Mouse (Mus musculus): ENCODE measurements around the gene Mast1. TPM values are rescaled to one million over a fixed set of nuclear protein-coding genes. Genes with fewer than 3 reads are reported as not detected.
A peak's percentile ranks its signal among the peaks of the same experiment; 100 is the strongest.
"Not testable (repeated sequence)": the region's sequence is repeated elsewhere in the genome, so short reads cannot be mapped to it uniquely, and the experiment has no call there.

Gene Mast1
- polyA plus RNA-seq, 1 experiment from 2014 or later: 79.8 TPM

- Histone ChIP-seq H3K9me3 (ENCODE audit: control insufficient read depth, low read length) (no peaks in the 10 kb centered on the region), H3K27me3 (ENCODE audit: control insufficient read depth, insufficient read depth, low read length) (peaks cover 10% of the 10 kb centered on the region), H3K9ac (replicated peaks; ENCODE audit: low read depth, low read length) (peak within 1 kb of the TSS; percentile 47; the same call in 1 of the 2 replicates), H3K4me1 (ENCODE audit: control insufficient read depth, insufficient read depth, low read length) (0 out of 2 replicates have a peak, but pooled peaks cover under 1% of the 10 kb centered on the region), H3K4me3 (ENCODE audit: low read depth, low read length) (peak within 1 kb of the TSS; percentile 33), H3K36me3 (ENCODE audit: control insufficient read depth, insufficient read depth, low read length) (peaks cover 31% of the 10 kb centered on the region), H3K4me2 (ENCODE audit: low read depth, low read length) (peak within 1 kb of the TSS; percentile 59), H3K27ac (ENCODE audit: low read depth, low read length) (no peak within 1 kb of the TSS)
- WGBS: 1% methylated on average over 45 of the region's 45 CpGs
- peak; percentile 68 for ATAC-seq (ENCODE audit: low read depth)
Observed at GRCm38 (mm10) chr8:84908421-84909161, 28.6 kb downstream of the Mast1 start, which contains the start of gene Dnase2a. TSS of gene Dnase2a (plus strand) at chr8:84908560.

- H3K9me3 ChIP-seq (ENCODE audit: control insufficient read depth, low read length); H3K4me1 ChIP-seq (ENCODE audit: control insufficient read depth, insufficient read depth, low read length); H3K9ac ChIP-seq (replicated peaks; ENCODE audit: low read depth, low read length); ATAC-seq (ENCODE audit: low read depth); H3K27ac ChIP-seq (ENCODE audit: low read depth, low read length): not testable (repeated sequence)
- Histone ChIP-seq H3K4me3 (ENCODE audit: low read depth, low read length) (peak overlapping the region; percentile 33), H3K36me3 (ENCODE audit: control insufficient read depth, insufficient read depth, low read length) (peaks cover 28% of the 10 kb centered on the region), H3K4me2 (ENCODE audit: low read depth, low read length) (peak overlapping the region; percentile 59), H3K27me3 (ENCODE audit: control insufficient read depth, insufficient read depth, low read length) (peaks cover 10% of the 10 kb centered on the region)
- 39% methylated on average over 7 of the region's 7 CpGs for WGBS
Observed at GRCm38 (mm10) chr8:84907979-84908378, 29.2 kb downstream of the Mast1 start.

- Histone ChIP-seq H3K27me3 (ENCODE audit: control insufficient read depth, insufficient read depth, low read length) (peaks cover 6% of the 10 kb centered on the region), H3K9ac (replicated peaks; ENCODE audit: low read depth, low read length) (no peak overlapping the region), H3K27ac (ENCODE audit: low read depth, low read length) (no peak overlapping the region), H3K36me3 (ENCODE audit: control insufficient read depth, insufficient read depth, low read length) (peaks cover 23% of the 10 kb centered on the region), H3K4me3 (ENCODE audit: low read depth, low read length) (no peak overlapping the region), H3K4me1 (ENCODE audit: control insufficient read depth, insufficient read depth, low read length) (peaks cover 6% of the 10 kb centered on the region; the same call in 1 of the 2 replicates), H3K9me3 (ENCODE audit: control insufficient read depth, low read length) (no peaks in the 10 kb centered on the region), H3K4me2 (ENCODE audit: low read depth, low read length) (no peak overlapping the region)
- WGBS: 81% methylated on average over 8 of the region's 8 CpGs
- ATAC-seq (ENCODE audit: low read depth): no peak
Observed at GRCm38 (mm10) chr8:84907493-84907892, 29.7 kb downstream of the Mast1 start.

GRCm38 (mm10) chr8:84907037-84907436, 30.1 kb downstream of the Mast1 start:
- no peak for ATAC-seq (ENCODE audit: low read depth)
- H3K4me1 ChIP-seq (ENCODE audit: control insufficient read depth, insufficient read depth, low read length): peaks cover 6% of the 10 kb centered on the region; the same call in 1 of the 2 replicates
- H3K27ac ChIP-seq (ENCODE audit: low read depth, low read length): no peak overlapping the region
- WGBS: 91% methylated on average over 9 of the region's 9 CpGs
- no peaks in the 10 kb centered on the region for H3K9me3 ChIP-seq (ENCODE audit: control insufficient read depth, low read length)
- H3K4me3 ChIP-seq (ENCODE audit: low read depth, low read length): no peak overlapping the region
- peaks cover 18% of the 10 kb centered on the region for H3K36me3 ChIP-seq (ENCODE audit: control insufficient read depth, insufficient read depth, low read length)
- no peak overlapping the region for H3K4me2 ChIP-seq (ENCODE audit: low read depth, low read length)
- 0 out of 2 replicates have a peak, but pooled peaks cover 4% of the 10 kb centered on the region for H3K27me3 ChIP-seq (ENCODE audit: control insufficient read depth, insufficient read depth, low read length)
- H3K9ac ChIP-seq (replicated peaks; ENCODE audit: low read depth, low read length): no peak overlapping the region

GRCm38 (mm10) chr8:84904351-84904750, 32.8 kb downstream of the Mast1 start:
- ATAC-seq (ENCODE audit: low read depth): no peak
- WGBS: 90% methylated on average over 7 of the region's 7 CpGs
- Histone ChIP-seq H3K9me3 (ENCODE audit: control insufficient read depth, low read length) (no peaks in the 10 kb centered on the region), H3K27ac (ENCODE audit: low read depth, low read length) (no peak overlapping the region), H3K9ac (replicated peaks; ENCODE audit: low read depth, low read length) (no peak overlapping the region), H3K36me3 (ENCODE audit: control insufficient read depth, insufficient read depth, low read length) (no peaks in the 10 kb centered on the region), H3K4me2 (ENCODE audit: low read depth, low read length) (no peak overlapping the region), H3K27me3 (ENCODE audit: control insufficient read depth, insufficient read depth, low read length) (no peaks in the 10 kb centered on the region), H3K4me3 (ENCODE audit: low read depth, low read length) (no peak overlapping the region), H3K4me1 (ENCODE audit: control insufficient read depth, insufficient read depth, low read length) (peaks cover 6% of the 10 kb centered on the region; the same call in 1 of the 2 replicates)

- ATAC-seq (ENCODE audit: low read depth): peak; percentile 77
- no peak overlapping the region for H3K27ac ChIP-seq (ENCODE audit: low read depth, low read length)
- no peaks in the 10 kb centered on the region for H3K27me3 ChIP-seq (ENCODE audit: control insufficient read depth, insufficient read depth, low read length)
- peak overlapping the region; percentile 51 for H3K9ac ChIP-seq (replicated peaks; ENCODE audit: low read depth, low read length)
- H3K4me1 ChIP-seq (ENCODE audit: control insufficient read depth, insufficient read depth, low read length): peaks cover 6% of the 10 kb centered on the region; the same call in 1 of the 2 replicates
- H3K4me3 ChIP-seq (ENCODE audit: low read depth, low read length): peak overlapping the region; percentile 38
- H3K4me2 ChIP-seq (ENCODE audit: low read depth, low read length): peak overlapping the region; percentile 86
- under 1% methylated on average over 66 of the region's 68 CpGs for WGBS
- H3K9me3 ChIP-seq (ENCODE audit: control insufficient read depth, low read length): no peaks in the 10 kb centered on the region
- no peaks in the 10 kb centered on the region for H3K36me3 ChIP-seq (ENCODE audit: control insufficient read depth, insufficient read depth, low read length)
Observed at GRCm38 (mm10) chr8:84902920-84903661, 34.1 kb downstream of the Mast1 start.

- ATAC-seq (ENCODE audit: low read depth): no peak
- H3K9me3 ChIP-seq (ENCODE audit: control insufficient read depth, low read length): no peaks in the 10 kb centered on the region
- H3K36me3 ChIP-seq (ENCODE audit: control insufficient read depth, insufficient read depth, low read length): no peaks in the 10 kb centered on the region
- WGBS: 2% methylated on average over 24 of the region's 24 CpGs
- H3K27me3 ChIP-seq (ENCODE audit: control insufficient read depth, insufficient read depth, low read length): no peaks in the 10 kb centered on the region
- peak overlapping the region; percentile 86 for H3K4me2 ChIP-seq (ENCODE audit: low read depth, low read length)
- no peak overlapping the region for H3K27ac ChIP-seq (ENCODE audit: low read depth, low read length)
- H3K4me3 ChIP-seq (ENCODE audit: low read depth, low read length): peak overlapping the region; percentile 38
- peak overlapping the region; percentile 51; the same call in 1 of the 2 replicates for H3K9ac ChIP-seq (replicated peaks; ENCODE audit: low read depth, low read length)
- peaks cover 6% of the 10 kb centered on the region; the same call in 1 of the 2 replicates for H3K4me1 ChIP-seq (ENCODE audit: control insufficient read depth, insufficient read depth, low read length)
Observed at GRCm38 (mm10) chr8:84902367-84902919, 34.7 kb downstream of the Mast1 start.

- ATAC-seq (ENCODE audit: low read depth): no peak
- WGBS: 76% methylated on average over 3 of the region's 3 CpGs
- H3K27me3 ChIP-seq (ENCODE audit: control insufficient read depth, insufficient read depth, low read length): no peaks in the 10 kb centered on the region
Observed at GRCm38 (mm10) chr8:84901752-84902151, 35.4 kb downstream of the Mast1 start, which contains the start of gene Klf1. TSS of gene Klf1 (plus strand) at chr8:84901928.

More at GRCm38 (mm10) chr8:84901752-84902151, 35.4 kb downstream of the Mast1 start, which contains the start of gene Klf1:
- Histone ChIP-seq H3K9ac (replicated peaks; ENCODE audit: low read depth, low read length) (peak within 1 kb of the TSS; percentile 51; the same call in 1 of the 2 replicates), H3K4me1 (ENCODE audit: control insufficient read depth, insufficient read depth, low read length) (peaks cover 6% of the 10 kb centered on the region; the same call in 1 of the 2 replicates), H3K9me3 (ENCODE audit: control insufficient read depth, low read length) (no peaks in the 10 kb centered on the region), H3K4me2 (ENCODE audit: low read depth, low read length) (peak within 1 kb of the TSS; percentile 86), H3K36me3 (ENCODE audit: control insufficient read depth, insufficient read depth, low read length) (no peaks in the 10 kb centered on the region), H3K4me3 (ENCODE audit: low read depth, low read length) (peak within 1 kb of the TSS; percentile 38), H3K27ac (ENCODE audit: low read depth, low read length) (no peak within 1 kb of the TSS)
